Mouse (Mus musculus) ES-E14 (cell line): ENCODE measurements at regions not wholly inside any gene's neighbourhood (a gene's known extent, or its start where the extent isn't known, plus 50 kb on each side); places are given as distances from the start of the nearest gene placed in this dataset.

ENCODE experiments used
- CHD2 ChIP-seq: IDR thresholded peaks from 2 replicates; pipeline ENCODE4 v1.6.1; 2014; ENCODE audit warnings: mild to moderate bottlenecking, low read depth, low read length, inconsistent platforms
- HCFC1 ChIP-seq: IDR thresholded peaks from 2 replicates; pipeline ENCODE4 v1.6.1; 2012; ENCODE audit warnings: low read length, inconsistent platforms, borderline replicate concordance; ENCODE audit not compliant: insufficient read depth
- MAFK ChIP-seq: IDR thresholded peaks from 2 replicates; pipeline ENCODE4 v1.6.1; 2014; ENCODE audit warnings: mild to moderate bottlenecking, low read depth, low read length, inconsistent platforms; ENCODE audit not compliant: insufficient read depth
- ZC3H11A ChIP-seq: IDR thresholded peaks from 2 replicates; pipeline ENCODE4 v1.6.1; 2012; ENCODE audit warnings: low read depth, mild to moderate bottlenecking, inconsistent platforms, low read length, borderline replicate concordance
- ZNF384 ChIP-seq: IDR thresholded peaks from 2 replicates; pipeline ENCODE4 v1.6.1; 2012; ENCODE audit warnings: low read depth, low read length, inconsistent platforms

DNA sequence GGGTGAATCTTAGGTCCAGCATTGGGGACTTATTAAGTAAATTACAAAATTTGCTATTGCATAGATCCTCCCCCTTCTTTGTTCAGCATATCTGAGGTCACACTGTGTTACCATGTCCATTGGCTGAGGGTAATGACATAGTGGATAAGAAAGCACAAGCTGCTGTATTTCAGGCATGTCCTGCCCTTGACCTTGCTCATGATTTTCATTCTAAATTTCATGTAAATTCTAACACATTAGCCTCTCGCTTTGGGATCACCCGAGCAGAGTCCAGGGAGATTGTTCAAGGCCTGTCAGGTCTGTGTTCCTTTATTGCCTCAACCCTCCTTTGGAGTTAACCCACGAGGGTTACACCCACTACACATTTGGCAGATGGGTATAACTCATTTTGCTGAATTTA lies 1153.7 kb upstream of the Aga start:
- TF ChIP-seq ZNF384 (no peak), ZC3H11A (no peak), CHD2 (no peak), HCFC1 (no peak), MAFK (no peak)
